Mouse (Mus musculus) mouse trophoblast stem cell (cell line): ENCODE measurements at regions not wholly inside any gene's neighbourhood (a gene's known extent, or its start where the extent isn't known, plus 50 kb on each side); places are given as distances from the start of the nearest gene placed in this dataset.

Experiments
- in situ Hi-C, 2 experiments: fragments of 300-500 bp; cut with MseI, MboI; formaldehyde crosslinking; loops; 2 replicates in 1 of 2; 3 replicates in 1 of 2; pipeline ENCODE4 v1.15.1; 2025

- in situ Hi-C loops, result no loop called here
Measured at GRCm38 (mm10) chr16:26169382-26169781, 63.8 kb upstream of the P3h2 start.

- in situ Hi-C loops, result no loop called here
Measured at GRCm38 (mm10) chr16:26168216-26168615, 62.6 kb upstream of the P3h2 start.

- in situ Hi-C loops, result no loop called here
Measured at GRCm38 (mm10) chr16:26164066-26164465, 58.5 kb upstream of the P3h2 start.

GRCm38 (mm10) chr16:26163401-26163800 lies 57.8 kb upstream of the P3h2 start:
- in situ Hi-C loops, result no loop called here

- in situ Hi-C loops, result no loop called here
Measured at GRCm38 (mm10) chr16:26157606-26158005, 52.0 kb upstream of the P3h2 start.
